Mouse (Mus musculus) heart, adult 2 months (tissue): ENCODE measurements at regions not wholly inside any gene's neighbourhood (a gene's known extent, or its start where the extent isn't known, plus 50 kb on each side); places are given as distances from the start of the nearest gene placed in this dataset.

ENCODE experiments used
- CTCF ChIP-seq: fragments of 200-600 bp; IDR thresholded peaks from 2 replicates; pipeline ENCODE4 v1.8.1; 2022; ENCODE audit warnings: antibody characterized with exemption, mild to moderate bottlenecking, moderate library complexity
- EP300 ChIP-seq: fragments of 200-500 bp; IDR thresholded peaks from 2 replicates; pipeline ENCODE4 v1.6.1; 2011; ENCODE audit warnings: low read depth, low read length, control low read depth; ENCODE audit not compliant: insufficient read depth
- POLR2A ChIP-seq: fragments of 200-500 bp; IDR thresholded peaks from 2 replicates; pipeline ENCODE4 v1.6.1; 2011; ENCODE audit warnings: mild to moderate bottlenecking, low read depth, low read length, control low read depth; ENCODE audit not compliant: insufficient read depth

DNA sequence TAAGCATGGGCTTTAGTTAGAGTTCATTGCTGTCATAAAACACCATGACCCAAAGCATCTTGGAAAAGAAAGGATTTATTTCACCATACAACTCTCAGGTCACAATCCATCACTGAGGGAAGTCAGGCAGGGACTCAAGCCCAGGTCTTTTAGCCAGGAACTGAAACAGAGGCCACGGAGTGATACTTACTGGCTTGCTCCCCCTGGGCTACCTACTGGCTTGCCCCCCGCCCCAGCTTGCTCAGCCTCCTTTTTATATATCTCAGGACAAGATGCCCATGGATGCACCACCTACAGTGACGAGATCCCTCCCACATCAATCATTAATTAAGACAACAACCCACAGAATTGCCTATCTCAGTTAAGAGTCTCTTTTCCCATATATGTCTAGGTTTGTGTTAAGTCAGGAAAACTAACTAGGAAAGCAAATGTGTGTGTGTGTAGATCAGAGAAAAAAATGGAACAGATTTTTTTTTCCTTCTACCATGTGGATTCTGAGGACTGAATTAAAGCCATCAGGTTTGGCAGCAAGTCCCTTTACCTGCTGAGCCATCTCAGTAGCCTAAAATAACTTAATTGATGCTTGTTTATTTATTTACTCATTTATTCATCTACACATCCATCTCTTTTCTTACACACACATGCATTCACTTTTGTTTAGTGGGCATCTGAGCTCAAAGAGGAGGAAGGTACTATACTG is 87.2 kb downstream of the Cxcl12 start:
- TF ChIP-seq CTCF (no peak), POLR2A (no peak), EP300 (no peak)
